Mouse (Mus musculus) heart, embryonic 11.5 days (tissue): ENCODE data around the gene Slc35e4. TPM values are rescaled to one million over a fixed set of nuclear protein-coding genes. Genes with fewer than 3 reads are reported as not detected.
A peak's percentile ranks its signal among the peaks of the same experiment; 100 is the strongest.

Source experiments
- ATAC-seq: fragments of 200-750 bp; cut with Nextera tagmentation; replicated peaks from 2 replicates; pipeline ENCODE4 v1.8.0; 2017; ENCODE audit warnings: moderate library complexity; ENCODE audit not compliant: insufficient number of reproducible peaks, low FRiP score, low TSS enrichment
- H3K27ac ChIP-seq: fragments of 300-500 bp; sonication (generic); 2 replicates; pipeline ENCODE4 v1.5.1; 2014; ENCODE audit warnings: mild to moderate bottlenecking, low read depth, low read length
- H3K27me3 ChIP-seq: fragments of 300-500 bp; sonication (generic); 2 replicates; pipeline ENCODE4 v1.6.1; 2014; ENCODE audit warnings: mild to moderate bottlenecking, low read length, mixed read lengths; ENCODE audit not compliant: control insufficient read depth, insufficient read depth
- H3K36me3 ChIP-seq: fragments of 300-500 bp; sonication (generic); 2 replicates; pipeline ENCODE4 v1.6.1; 2014; ENCODE audit warnings: mild to moderate bottlenecking, low read length, moderate library complexity, mixed read lengths; ENCODE audit not compliant: control insufficient read depth, insufficient read depth
- H3K4me1 ChIP-seq: fragments of 300-500 bp; sonication (generic); 2 replicates; pipeline ENCODE4 v1.6.1; 2014; ENCODE audit warnings: low read length; ENCODE audit not compliant: control insufficient read depth, insufficient read depth
- H3K4me2 ChIP-seq: fragments of 300-500 bp; sonication (generic); 2 replicates; pipeline ENCODE4 v1.6.1; 2014; ENCODE audit warnings: mild to moderate bottlenecking, moderate library complexity
- H3K4me3 ChIP-seq: fragments of 300-500 bp; sonication (generic); 2 replicates; pipeline ENCODE4 v1.5.1; 2014; ENCODE audit warnings: low read depth, low read length
- H3K9ac ChIP-seq: fragments of 300-500 bp; sonication (generic); 2 replicates; pipeline ENCODE4 v1.6.1; 2014; ENCODE audit warnings: mild to moderate bottlenecking, low read depth, low read length, moderate library complexity
- H3K9me3 ChIP-seq: fragments of 300-500 bp; sonication (generic); replicated peaks from 2 replicates; pipeline ENCODE4 v1.6.1; 2016; ENCODE audit warnings: low read length; ENCODE audit not compliant: control insufficient read depth
- whole genome bisulfite sequencing: fragments of 180-500 bp; shearing (Covaris S2); extraction: QIAGEN DNeasy Blood & Tissue Kit; methylation state at CpG from one replicate; pipeline ENCODE4 v1.1.7; 2014; ENCODE audit not compliant: insufficient replicate concordance; 5-methylcytosine and 5-hydroxymethylcytosine counted together
- polyA plus RNA-seq: library from polyadenylated mRNA; unstranded; fragments of >200 nt; fragmentation: Nextera tagmentation; extraction: Ambion mirVana; gene quantifications from 2 replicates; pipeline ENCODE4 v1.2.1, GENCODE M21; 2014

Slc35e4 gene
- polyA plus RNA-seq, 1 experiment from 2014 or later = 2.9 TPM

DNA sequence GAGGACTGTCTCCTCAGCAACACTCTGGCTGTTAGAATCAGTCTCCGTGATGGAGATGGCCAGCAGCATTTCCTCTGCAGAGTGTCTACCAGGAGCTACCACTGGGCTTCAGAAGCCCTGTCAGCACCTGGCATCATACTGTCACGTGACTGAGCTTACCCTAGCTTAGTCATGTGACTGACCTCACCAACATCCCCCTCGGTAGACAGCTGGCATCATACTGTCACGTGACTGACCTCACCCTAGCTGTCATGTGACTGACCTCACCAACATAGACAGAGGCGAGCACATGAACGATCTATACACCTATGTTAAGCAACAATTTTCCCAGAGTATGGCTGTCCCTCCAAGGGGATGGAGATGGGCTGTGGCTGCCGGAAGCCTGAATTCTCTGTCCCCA is 35.8 kb downstream of the Slc35e4 start:
- H3K9ac ChIP-seq = no peak overlapping the region
- 0 out of 2 replicates have a peak, but pooled peaks cover 2% of the 10 kb centered on the region for H3K27me3 ChIP-seq
- H3K36me3 ChIP-seq = no peaks in the 10 kb centered on the region
- WGBS = 70% methylated on average over 7 of the region's 7 CpGs
- no peaks in the 10 kb centered on the region for H3K4me1 ChIP-seq
- H3K9me3 ChIP-seq = no peaks in the 10 kb centered on the region
- no peak overlapping the region for H3K4me3 ChIP-seq
- H3K4me2 ChIP-seq = no peak overlapping the region
- no peak overlapping the region for H3K27ac ChIP-seq
- no peak for ATAC-seq

DNA sequence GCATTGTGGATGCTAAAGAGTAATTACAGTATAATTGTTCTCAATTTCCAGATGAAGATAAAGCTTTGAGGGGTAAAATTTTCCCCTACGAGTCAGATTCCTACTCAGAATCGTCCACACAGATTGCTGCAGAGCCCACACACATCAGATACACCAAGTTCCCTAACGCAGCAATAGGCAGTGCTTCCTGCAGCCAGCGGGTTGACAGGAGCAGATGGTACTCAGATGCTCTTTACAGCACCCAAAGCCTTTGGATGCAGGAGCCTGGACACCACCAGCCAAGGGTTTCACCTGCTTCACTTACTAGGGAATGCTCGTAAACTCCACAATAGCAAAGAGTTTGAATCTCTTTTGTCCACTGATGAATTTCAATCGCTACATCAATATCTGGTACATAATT is 38.0 kb downstream of the Slc35e4 start:
- 66% methylated on average over 6 of the region's 6 CpGs for WGBS

DNA sequence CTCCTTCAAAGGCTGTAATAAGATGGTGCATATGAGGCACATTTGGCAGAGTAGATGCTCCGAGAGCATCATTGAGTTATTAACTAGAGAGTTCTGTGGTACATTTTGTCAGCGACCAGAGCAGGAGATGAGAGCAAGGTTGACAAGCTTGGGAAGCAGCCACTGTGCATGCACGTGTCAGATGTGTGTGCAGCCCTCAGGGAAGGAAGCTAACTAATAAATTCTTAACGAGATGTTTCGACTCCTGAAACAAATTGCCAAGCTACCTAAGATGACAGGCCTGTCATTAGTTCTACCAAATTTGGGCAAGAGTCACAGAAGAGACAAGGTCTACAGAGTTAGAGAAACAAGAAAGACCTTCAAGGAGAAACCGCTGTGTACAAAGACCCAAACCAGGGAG is 50.1 kb downstream of the Slc35e4 start:
- ATAC-seq = no peak
- Histone ChIP-seq H3K4me3 (peak overlapping the region; percentile 46), H3K4me1 (no peaks in the 10 kb centered on the region), H3K4me2 (peak overlapping the region; percentile 80), H3K9ac (no peak overlapping the region), H3K9me3 (no peaks in the 10 kb centered on the region), H3K36me3 (no peaks in the 10 kb centered on the region), H3K27ac (no peak overlapping the region), H3K27me3 (peaks cover 19% of the 10 kb centered on the region)
- 43% methylated on average over 6 of the region's 6 CpGs for WGBS

More for the DNA sequence above, 38.0 kb downstream of the Slc35e4 start:
- Histone ChIP-seq H3K4me3 (no peak overlapping the region), H3K9ac (no peak overlapping the region), H3K27me3 (0 out of 2 replicates have a peak, but pooled peaks cover 2% of the 10 kb centered on the region), H3K4me1 (no peaks in the 10 kb centered on the region), H3K27ac (no peak overlapping the region), H3K36me3 (no peaks in the 10 kb centered on the region), H3K4me2 (no peak overlapping the region), H3K9me3 (no peaks in the 10 kb centered on the region)
- no peak for ATAC-seq

DNA sequence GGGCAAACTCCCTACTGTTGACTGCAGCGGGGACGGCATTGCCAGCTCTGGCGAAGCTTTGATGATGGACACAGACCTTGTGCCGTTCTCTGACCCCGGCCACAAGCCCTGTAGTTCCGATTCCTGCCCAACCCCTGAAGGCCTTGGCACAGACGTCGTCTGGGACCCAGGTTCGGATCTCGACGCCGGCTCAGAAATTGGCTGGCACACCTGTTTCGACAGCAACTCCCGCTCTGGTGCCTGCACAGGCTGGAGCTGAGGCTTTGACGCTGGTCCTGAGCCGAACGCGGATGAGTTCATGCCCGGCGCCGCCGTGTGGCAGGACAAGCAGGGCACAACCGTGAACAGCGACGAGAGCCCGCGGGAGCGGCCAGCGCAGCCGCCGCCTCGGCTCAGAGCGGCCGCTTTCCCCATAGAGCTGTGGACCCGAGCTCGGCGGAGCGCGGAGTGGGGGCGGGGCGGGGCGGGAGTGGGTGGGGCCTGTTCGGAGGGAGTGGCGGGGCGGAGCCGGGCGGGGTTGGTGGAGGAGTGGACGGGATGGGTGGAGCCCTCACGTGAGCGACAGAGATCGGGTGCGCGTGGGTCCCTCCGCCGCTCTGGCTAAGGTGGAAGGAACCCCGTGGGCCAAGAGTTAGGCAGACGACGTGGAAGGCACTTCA is 50.9 kb downstream of the Slc35e4 start, which contains the start of gene Osbp2:
Gene Osbp2, minus strand, starts transcription at position 450 of the 659 bp plus-strand sequence.
- H3K36me3 ChIP-seq = no peaks in the 10 kb centered on the region
- H3K9ac ChIP-seq = peak within 1 kb of the TSS; percentile 50; the same call in 1 of the 2 replicates
- WGBS = 4% methylated on average over 55 of the region's 58 CpGs
- peaks cover 19% of the 10 kb centered on the region for H3K27me3 ChIP-seq
- no peaks in the 10 kb centered on the region for H3K9me3 ChIP-seq
- peak; percentile 92 for ATAC-seq
- no peaks in the 10 kb centered on the region for H3K4me1 ChIP-seq
- peak within 1 kb of the TSS; percentile 80 for H3K4me2 ChIP-seq
- H3K27ac ChIP-seq = no peak within 1 kb of the TSS
- H3K4me3 ChIP-seq = peak within 1 kb of the TSS; percentile 46

DNA sequence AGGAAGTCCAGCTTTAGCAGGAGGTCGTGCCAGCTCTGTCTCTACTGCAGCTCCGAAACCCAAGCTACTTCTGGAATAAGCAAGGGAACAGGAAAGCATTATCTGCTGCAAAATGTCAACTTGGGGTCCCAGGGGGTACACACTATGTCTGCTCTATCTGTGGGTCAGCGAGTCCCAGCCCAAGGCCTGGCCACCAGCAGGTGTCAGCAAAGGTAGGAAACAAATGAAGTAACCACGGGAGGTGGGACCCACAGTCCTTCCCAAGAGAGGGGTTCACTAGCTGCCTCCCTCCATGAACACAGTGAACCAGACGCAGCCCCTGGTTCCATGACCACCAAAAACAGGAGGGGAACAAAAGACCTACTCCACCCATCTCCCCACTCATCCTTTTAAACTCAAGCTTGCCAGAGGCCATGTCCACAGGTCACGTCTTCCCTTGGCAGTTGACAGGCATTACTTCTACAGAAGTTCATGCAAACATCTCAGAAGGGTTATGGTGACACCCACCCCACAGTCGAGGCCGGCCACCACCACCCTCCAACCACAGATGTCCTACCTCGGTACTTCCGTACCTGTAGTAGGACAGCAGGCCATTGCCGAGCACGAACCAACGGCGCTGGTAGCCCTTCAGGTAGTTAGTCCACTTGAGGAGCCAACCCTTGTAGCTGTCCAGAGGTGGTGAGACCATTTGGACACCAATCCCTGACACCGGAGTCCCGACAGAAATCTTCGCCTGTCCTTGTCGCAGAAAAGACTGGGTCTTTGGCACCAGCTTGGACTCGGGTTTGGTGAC is 51.6 kb downstream of the Slc35e4 start:
- no peaks in the 10 kb centered on the region for H3K4me1 ChIP-seq
- H3K27ac ChIP-seq = no peak overlapping the region
- peak overlapping the region; percentile 46 for H3K4me3 ChIP-seq
- WGBS = 67% methylated on average over 19 of the region's 19 CpGs
- H3K9me3 ChIP-seq = no peaks in the 10 kb centered on the region
- no peak for ATAC-seq
- H3K9ac ChIP-seq = no peak overlapping the region
- no peaks in the 10 kb centered on the region for H3K36me3 ChIP-seq
- H3K4me2 ChIP-seq = peak overlapping the region; percentile 80
- peaks cover 19% of the 10 kb centered on the region for H3K27me3 ChIP-seq

DNA sequence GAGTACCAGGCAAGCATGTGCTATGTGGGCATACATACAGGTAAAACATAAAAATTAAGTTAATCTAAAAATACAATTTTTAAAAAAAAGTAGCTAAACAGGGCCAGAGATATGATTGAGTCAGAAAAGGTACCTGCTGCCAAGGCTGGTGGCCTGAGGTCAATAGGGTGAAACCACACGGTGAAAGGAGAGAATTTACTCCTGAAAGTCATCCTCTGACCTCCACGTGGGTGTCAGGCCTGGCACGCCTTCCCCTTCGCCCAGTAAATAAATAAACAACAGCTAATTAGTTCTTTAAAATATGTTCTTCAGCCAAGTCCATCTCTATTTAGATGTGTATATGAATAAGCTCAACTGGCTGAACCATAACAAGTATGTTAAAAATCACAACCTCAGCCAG is 54.1 kb downstream of the Slc35e4 start:
- Histone ChIP-seq H3K9ac (no peak overlapping the region), H3K4me1 (no peaks in the 10 kb centered on the region), H3K9me3 (no peaks in the 10 kb centered on the region), H3K4me3 (no peak overlapping the region), H3K27me3 (peaks cover 18% of the 10 kb centered on the region), H3K27ac (no peak overlapping the region), H3K4me2 (no peak overlapping the region), H3K36me3 (no peaks in the 10 kb centered on the region)
- 65% methylated on average over 4 of the region's 4 CpGs for WGBS
- no peak for ATAC-seq

DNA sequence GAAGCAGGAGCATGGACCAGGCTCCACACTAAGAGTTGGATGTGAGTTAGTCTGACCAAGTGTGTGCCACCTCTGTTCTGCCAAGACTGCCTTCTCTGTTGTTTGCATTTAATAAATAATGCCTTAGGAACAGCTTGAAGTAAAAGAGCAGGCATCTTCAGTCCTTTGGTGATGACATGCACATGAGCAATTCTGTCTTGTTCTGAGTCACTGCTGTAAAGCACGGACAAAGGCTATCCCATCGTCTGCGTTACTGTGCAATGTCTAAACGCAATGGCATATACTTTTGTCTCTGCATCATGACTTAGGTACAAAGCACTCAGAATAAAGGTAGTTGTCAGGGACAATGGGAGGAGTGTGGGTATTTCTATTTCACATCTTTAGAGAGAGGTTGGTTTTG is 54.7 kb downstream of the Slc35e4 start:
- no peak for ATAC-seq
- Histone ChIP-seq H3K9ac (no peak overlapping the region), H3K4me1 (no peaks in the 10 kb centered on the region), H3K9me3 (no peaks in the 10 kb centered on the region), H3K4me2 (no peak overlapping the region), H3K27ac (no peak overlapping the region), H3K36me3 (no peaks in the 10 kb centered on the region), H3K27me3 (peaks cover 16% of the 10 kb centered on the region), H3K4me3 (no peak overlapping the region)
- 87% methylated on average over 4 of the region's 4 CpGs for WGBS

DNA sequence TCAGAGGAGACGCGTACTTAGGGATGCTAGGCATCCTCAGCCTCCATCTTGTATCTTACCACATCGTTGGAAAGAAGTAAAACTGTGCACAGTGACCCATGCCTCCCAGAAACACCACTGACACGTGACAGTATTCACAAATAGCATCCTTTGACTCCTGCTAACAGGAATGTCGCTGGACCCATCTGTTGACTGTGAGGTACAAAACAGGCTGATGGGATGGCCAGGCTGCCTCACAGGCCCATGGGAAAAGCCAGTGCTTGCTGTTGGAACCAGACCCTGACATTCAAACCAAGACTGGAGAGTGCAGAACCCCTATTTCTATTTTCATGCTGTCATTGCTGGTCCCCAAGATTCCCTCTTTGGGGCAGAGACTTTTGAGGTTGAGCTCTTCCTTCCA is 56.6 kb downstream of the Slc35e4 start:
- no peak for ATAC-seq
- Histone ChIP-seq H3K4me3 (no peak overlapping the region), H3K4me1 (no peaks in the 10 kb centered on the region), H3K9ac (no peak overlapping the region), H3K36me3 (no peaks in the 10 kb centered on the region), H3K27ac (no peak overlapping the region), H3K9me3 (no peaks in the 10 kb centered on the region), H3K4me2 (no peak overlapping the region), H3K27me3 (peaks cover 11% of the 10 kb centered on the region)
- 65% methylated on average over 5 of the region's 5 CpGs for WGBS
